Mouse (Mus musculus): ENCODE measurements around the gene Krt24. TPM values are rescaled to one million over a fixed set of nuclear protein-coding genes. Genes with fewer than 3 reads are reported as not detected.

The Krt24 gene
- polyA plus RNA-seq, 1 experiment from 2014 or later: not detected

- no peak overlapping the region for H3K27ac ChIP-seq (ENCODE audit: poor library complexity, severe bottlenecking)
- 78% methylated on average over 5 of the region's 5 CpGs for WGBS
- ATAC-seq (ENCODE audit: insufficient number of reproducible peaks, low FRiP score): no peak
These were observed 1.1 kb downstream of the Krt24 start for GRCm38 (mm10) chr11:99284011-99284410.

GRCm38 (mm10) chr11:99283334-99283733 is 1.7 kb downstream of the Krt24 start:
- no peaks in the 10 kb centered on the region for H3K9me3 ChIP-seq (replicated peaks)
- ATAC-seq (ENCODE audit: insufficient number of reproducible peaks, low FRiP score): no peak

More at GRCm38 (mm10) chr11:99284011-99284410, 1.1 kb downstream of the Krt24 start:
- H3K4me1 ChIP-seq (replicated peaks): no peaks in the 10 kb centered on the region
- no peaks in the 10 kb centered on the region for H3K36me3 ChIP-seq
- H3K4me3 ChIP-seq: no peak overlapping the region
- no peak overlapping the region for H3K9ac ChIP-seq
- no peaks in the 10 kb centered on the region for H3K9me3 ChIP-seq (replicated peaks)
- no peak overlapping the region for H3K4me2 ChIP-seq
- 0 out of 2 replicates have a peak, but pooled peaks cover 4% of the 10 kb centered on the region for H3K27me3 ChIP-seq (replicated peaks)

GRCm38 (mm10) chr11:99281116-99281515 is 3.9 kb downstream of the Krt24 start:
- Histone ChIP-seq H3K9me3 (replicated peaks) (no peaks in the 10 kb centered on the region), H3K27ac (ENCODE audit: poor library complexity, severe bottlenecking) (no peak overlapping the region), H3K4me1 (replicated peaks) (no peaks in the 10 kb centered on the region), H3K4me3 (no peak overlapping the region), H3K27me3 (replicated peaks) (0 out of 2 replicates have a peak, but pooled peaks cover 4% of the 10 kb centered on the region), H3K9ac (no peak overlapping the region), H3K36me3 (no peaks in the 10 kb centered on the region), H3K4me2 (no peak overlapping the region)
- 40% methylated on average over 9 of the region's 9 CpGs for WGBS
- ATAC-seq (ENCODE audit: insufficient number of reproducible peaks, low FRiP score): no peak

More at GRCm38 (mm10) chr11:99283334-99283733, 1.7 kb downstream of the Krt24 start:
- Histone ChIP-seq H3K36me3 (no peaks in the 10 kb centered on the region), H3K4me2 (no peak overlapping the region), H3K27ac (ENCODE audit: poor library complexity, severe bottlenecking) (no peak overlapping the region), H3K9ac (no peak overlapping the region), H3K4me1 (replicated peaks) (no peaks in the 10 kb centered on the region), H3K27me3 (replicated peaks) (0 out of 2 replicates have a peak, but pooled peaks cover 4% of the 10 kb centered on the region), H3K4me3 (no peak overlapping the region)
- 39% methylated on average over 4 of the region's 4 CpGs for WGBS

- Histone ChIP-seq H3K9me3 (replicated peaks) (no peaks in the 10 kb centered on the region), H3K27ac (ENCODE audit: poor library complexity, severe bottlenecking) (no peak overlapping the region), H3K36me3 (no peaks in the 10 kb centered on the region), H3K4me3 (no peak overlapping the region), H3K4me1 (replicated peaks) (no peaks in the 10 kb centered on the region), H3K4me2 (no peak overlapping the region), H3K27me3 (replicated peaks) (0 out of 2 replicates have a peak, but pooled peaks cover 4% of the 10 kb centered on the region), H3K9ac (no peak overlapping the region)
- 79% methylated on average over 5 of the region's 5 CpGs for WGBS
- ATAC-seq (ENCODE audit: insufficient number of reproducible peaks, low FRiP score): no peak
These were observed 5.1 kb downstream of the Krt24 start for GRCm38 (mm10) chr11:99279986-99280385.

GRCm38 (mm10) chr11:99276786-99277185 is 8.3 kb downstream of the Krt24 start:
- no peaks in the 10 kb centered on the region for H3K9me3 ChIP-seq (replicated peaks)
- H3K9ac ChIP-seq: no peak overlapping the region
- no peak for ATAC-seq (ENCODE audit: insufficient number of reproducible peaks, low FRiP score)

GRCm38 (mm10) chr11:99275624-99276023 is 9.4 kb downstream of the Krt24 start:
- H3K4me2 ChIP-seq: no peak overlapping the region
- H3K36me3 ChIP-seq: no peaks in the 10 kb centered on the region
- no peaks in the 10 kb centered on the region for H3K4me1 ChIP-seq (replicated peaks)
- H3K9me3 ChIP-seq (replicated peaks): no peaks in the 10 kb centered on the region
- H3K9ac ChIP-seq: no peak overlapping the region
- 61% methylated on average over 6 of the region's 6 CpGs for WGBS
- no peak overlapping the region for H3K27ac ChIP-seq (ENCODE audit: poor library complexity, severe bottlenecking)
- H3K4me3 ChIP-seq: no peak overlapping the region
- 0 out of 2 replicates have a peak, but pooled peaks cover 6% of the 10 kb centered on the region for H3K27me3 ChIP-seq (replicated peaks)
- ATAC-seq (ENCODE audit: insufficient number of reproducible peaks, low FRiP score): no peak

More at GRCm38 (mm10) chr11:99276786-99277185, 8.3 kb downstream of the Krt24 start:
- H3K4me3 ChIP-seq: no peak overlapping the region
- no peaks in the 10 kb centered on the region for H3K4me1 ChIP-seq (replicated peaks)
- H3K27me3 ChIP-seq (replicated peaks): 0 out of 2 replicates have a peak, but pooled peaks cover 6% of the 10 kb centered on the region
- 49% methylated on average over 7 of the region's 7 CpGs for WGBS
- no peak overlapping the region for H3K4me2 ChIP-seq
- H3K36me3 ChIP-seq: no peaks in the 10 kb centered on the region
- H3K27ac ChIP-seq (ENCODE audit: poor library complexity, severe bottlenecking): no peak overlapping the region

GRCm38 (mm10) chr11:99272721-99273120 is 12.3 kb downstream of the Krt24 start:
- Histone ChIP-seq H3K4me1 (replicated peaks) (no peaks in the 10 kb centered on the region), H3K4me2 (no peak overlapping the region), H3K27ac (ENCODE audit: poor library complexity, severe bottlenecking) (no peak overlapping the region), H3K27me3 (replicated peaks) (0 out of 2 replicates have a peak, but pooled peaks cover 6% of the 10 kb centered on the region), H3K9me3 (replicated peaks) (no peaks in the 10 kb centered on the region), H3K9ac (no peak overlapping the region), H3K4me3 (no peak overlapping the region), H3K36me3 (no peaks in the 10 kb centered on the region)
- 65% methylated on average over 4 of the region's 4 CpGs for WGBS
- ATAC-seq (ENCODE audit: insufficient number of reproducible peaks, low FRiP score): no peak

- Histone ChIP-seq H3K27ac (ENCODE audit: poor library complexity, severe bottlenecking) (no peak overlapping the region), H3K4me3 (no peak overlapping the region), H3K4me2 (no peak overlapping the region), H3K9ac (no peak overlapping the region), H3K36me3 (no peaks in the 10 kb centered on the region), H3K4me1 (replicated peaks) (0 out of 2 replicates have a peak, but pooled peaks cover 4% of the 10 kb centered on the region), H3K9me3 (replicated peaks) (no peaks in the 10 kb centered on the region), H3K27me3 (replicated peaks) (0 out of 2 replicates have a peak, but pooled peaks cover 6% of the 10 kb centered on the region)
- no peak for ATAC-seq (ENCODE audit: insufficient number of reproducible peaks, low FRiP score)
- 70% methylated on average over 7 of the region's 7 CpGs for WGBS
These were observed 15.9 kb downstream of the Krt24 start for GRCm38 (mm10) chr11:99269192-99269591.

- H3K4me1 ChIP-seq (replicated peaks): 0 out of 2 replicates have a peak, but pooled peaks cover 4% of the 10 kb centered on the region
- no peak for ATAC-seq (ENCODE audit: insufficient number of reproducible peaks, low FRiP score)
- no peak overlapping the region for H3K4me2 ChIP-seq
- no peaks in the 10 kb centered on the region for H3K36me3 ChIP-seq
- no peak overlapping the region for H3K9ac ChIP-seq
- no peaks in the 10 kb centered on the region for H3K9me3 ChIP-seq (replicated peaks)
- 43% methylated on average over 9 of the region's 9 CpGs for WGBS
- no peaks in the 10 kb centered on the region for H3K27me3 ChIP-seq (replicated peaks)
- peak overlapping the region; percentile 59; the same call in 1 of the 2 replicates for H3K27ac ChIP-seq (ENCODE audit: poor library complexity, severe bottlenecking)
- H3K4me3 ChIP-seq: no peak overlapping the region
These were observed 19.3 kb downstream of the Krt24 start for GRCm38 (mm10) chr11:99265796-99266195.

GRCm38 (mm10) chr11:99265220-99265619 is 19.8 kb downstream of the Krt24 start:
- Histone ChIP-seq H3K27ac (ENCODE audit: poor library complexity, severe bottlenecking) (peak overlapping the region; percentile 53; the same call in 1 of the 2 replicates), H3K9ac (no peak overlapping the region)
- 51% methylated on average over 9 of the region's 9 CpGs for WGBS

GRCm38 (mm10) chr11:99256213-99256612 is 28.8 kb downstream of the Krt24 start:
- no peaks in the 10 kb centered on the region for H3K36me3 ChIP-seq
- H3K9me3 ChIP-seq (replicated peaks): no peaks in the 10 kb centered on the region
- H3K4me1 ChIP-seq (replicated peaks): no peaks in the 10 kb centered on the region
- WGBS: 74% methylated on average over 4 of the region's 4 CpGs
- no peak for ATAC-seq (ENCODE audit: insufficient number of reproducible peaks, low FRiP score)
- H3K4me2 ChIP-seq: no peak overlapping the region
- H3K27me3 ChIP-seq (replicated peaks): no peaks in the 10 kb centered on the region
- no peak overlapping the region for H3K9ac ChIP-seq
- no peak overlapping the region for H3K4me3 ChIP-seq
- no peak overlapping the region for H3K27ac ChIP-seq (ENCODE audit: poor library complexity, severe bottlenecking)

More at GRCm38 (mm10) chr11:99265220-99265619, 19.8 kb downstream of the Krt24 start:
- Histone ChIP-seq H3K4me3 (no peak overlapping the region), H3K4me2 (no peak overlapping the region), H3K9me3 (replicated peaks) (no peaks in the 10 kb centered on the region), H3K36me3 (no peaks in the 10 kb centered on the region), H3K4me1 (replicated peaks) (0 out of 2 replicates have a peak, but pooled peaks cover 4% of the 10 kb centered on the region), H3K27me3 (replicated peaks) (no peaks in the 10 kb centered on the region)
- no peak for ATAC-seq (ENCODE audit: insufficient number of reproducible peaks, low FRiP score)

- no peak for ATAC-seq (ENCODE audit: insufficient number of reproducible peaks, low FRiP score)
- H3K27ac ChIP-seq (ENCODE audit: poor library complexity, severe bottlenecking): no peak overlapping the region
- no peak overlapping the region for H3K4me3 ChIP-seq
- no peak overlapping the region for H3K4me2 ChIP-seq
- no peaks in the 10 kb centered on the region for H3K9me3 ChIP-seq (replicated peaks)
- H3K9ac ChIP-seq: no peak overlapping the region
- no peaks in the 10 kb centered on the region for H3K36me3 ChIP-seq
- H3K4me1 ChIP-seq (replicated peaks): peaks cover under 1% of the 10 kb centered on the region; the same call in 1 of the 2 replicates
- WGBS: 90% methylated on average over 8 of the region's 8 CpGs
- H3K27me3 ChIP-seq (replicated peaks): no peaks in the 10 kb centered on the region
These were observed 29.7 kb downstream of the Krt24 start for GRCm38 (mm10) chr11:99255316-99255715.

Data from heart, embryonic 12.5 days (tissue).